Mouse (Mus musculus): ENCODE measurements around the gene Rph3al. TPM values are rescaled to one million over a fixed set of nuclear protein-coding genes. Genes with fewer than 3 reads are reported as not detected.

The Rph3al gene
- polyA plus RNA-seq, 1 experiment: 12.6 TPM

- no peaks in the 10 kb centered on the region for H3K4me1 ChIP-seq (ENCODE audit: control insufficient read depth, insufficient read depth, low read length)
- TF ChIP-seq POLR2A (IDR thresholded peaks at IDR 0.05; ENCODE audit: low read depth, low read length) (no peak), CTCF (conservative IDR thresholded peaks at IDR 0.05; ENCODE audit: insufficient read depth, insufficient read length, low read depth, low read length) (no peak)
- no peaks in the 10 kb centered on the region for H3K27me3 ChIP-seq (replicated peaks; ENCODE audit: control insufficient read depth, insufficient read depth, low read length)
- no peaks in the 10 kb centered on the region for H3K36me3 ChIP-seq (ENCODE audit: control insufficient read depth, insufficient read depth, low read length)
- no peak for DNase-seq
- no peak overlapping the region for H3K4me3 ChIP-seq (ENCODE audit: insufficient read depth, low read depth, low read length)
- no peak overlapping the region for H3K27ac ChIP-seq (ENCODE audit: insufficient read depth, low read depth, low read length)
- 97% methylated on average over 1 of the region's 1 CpGs for WGBS
Measured at GRCm38 (mm10) chr11:75871688-75872087, 66.5 kb downstream of the Rph3al start.

DNA sequence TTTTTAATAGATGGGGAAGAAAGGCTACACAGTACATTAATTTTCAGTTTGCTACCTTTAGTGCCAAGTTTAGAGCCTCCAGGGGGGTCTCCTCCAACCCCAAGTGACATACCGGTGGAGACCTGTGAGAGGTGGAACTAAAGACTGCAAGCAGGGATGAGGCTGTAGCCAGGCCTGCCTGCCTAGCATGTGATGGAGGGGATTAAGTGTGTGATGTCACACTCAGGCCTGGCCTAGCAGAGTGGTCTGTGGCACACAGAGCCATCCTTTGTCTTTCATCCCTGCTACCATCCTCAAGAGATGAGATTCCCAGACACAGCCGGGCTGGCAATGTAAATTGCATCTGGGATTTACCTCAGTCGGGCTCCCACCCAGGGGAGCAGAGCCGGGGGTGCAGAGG is 67.3 kb downstream of the Rph3al start:
- 80% methylated on average over 4 of the region's 4 CpGs for WGBS
- TF ChIP-seq POLR2A (IDR thresholded peaks at IDR 0.05; ENCODE audit: low read depth, low read length) (no peak), CTCF (conservative IDR thresholded peaks at IDR 0.05; ENCODE audit: insufficient read depth, insufficient read length, low read depth, low read length) (no peak)
- Histone ChIP-seq H3K4me1 (ENCODE audit: control insufficient read depth, insufficient read depth, low read length) (no peaks in the 10 kb centered on the region), H3K4me3 (ENCODE audit: insufficient read depth, low read depth, low read length) (no peak overlapping the region), H3K36me3 (ENCODE audit: control insufficient read depth, insufficient read depth, low read length) (no peaks in the 10 kb centered on the region), H3K27ac (ENCODE audit: insufficient read depth, low read depth, low read length) (no peak overlapping the region), H3K27me3 (replicated peaks; ENCODE audit: control insufficient read depth, insufficient read depth, low read length) (no peaks in the 10 kb centered on the region)
- DNase-seq: no peak

GRCm38 (mm10) chr11:75870386-75870785 is 67.8 kb downstream of the Rph3al start:
- H3K4me1 ChIP-seq (ENCODE audit: control insufficient read depth, insufficient read depth, low read length): no peaks in the 10 kb centered on the region
- no peaks in the 10 kb centered on the region for H3K36me3 ChIP-seq (ENCODE audit: control insufficient read depth, insufficient read depth, low read length)
- DNase-seq: no peak
- H3K27me3 ChIP-seq (replicated peaks; ENCODE audit: control insufficient read depth, insufficient read depth, low read length): no peaks in the 10 kb centered on the region
- H3K27ac ChIP-seq (ENCODE audit: insufficient read depth, low read depth, low read length): no peak overlapping the region
- WGBS: 95% methylated on average over 5 of the region's 5 CpGs
- TF ChIP-seq CTCF (conservative IDR thresholded peaks at IDR 0.05; ENCODE audit: insufficient read depth, insufficient read length, low read depth, low read length): no peak
- TF ChIP-seq POLR2A (IDR thresholded peaks at IDR 0.05; ENCODE audit: low read depth, low read length): no peak
- H3K4me3 ChIP-seq (ENCODE audit: insufficient read depth, low read depth, low read length): no peak overlapping the region

DNA sequence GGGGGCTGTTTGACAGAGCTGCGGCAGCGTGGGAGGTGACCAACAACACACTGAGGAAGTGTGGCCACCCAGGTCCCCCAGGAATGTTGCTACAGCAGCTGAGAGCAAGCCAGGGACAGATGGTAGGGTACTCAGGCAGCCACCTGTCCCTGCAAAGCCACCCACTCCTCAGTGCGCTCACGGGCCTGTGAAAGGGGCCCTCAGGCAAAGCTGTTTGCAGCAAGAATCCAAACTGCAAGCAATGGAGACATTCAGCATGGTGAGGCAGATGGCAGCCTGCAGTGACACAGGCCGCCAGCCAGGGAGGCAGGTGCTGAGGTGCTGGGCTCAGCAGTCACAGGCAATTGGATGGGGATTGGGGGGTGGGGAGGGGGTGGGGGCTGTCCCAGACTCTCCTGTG is 68.3 kb downstream of the Rph3al start:
- 81% methylated on average over 5 of the region's 5 CpGs for WGBS
- Histone ChIP-seq H3K4me1 (ENCODE audit: control insufficient read depth, insufficient read depth, low read length) (no peaks in the 10 kb centered on the region), H3K27me3 (replicated peaks; ENCODE audit: control insufficient read depth, insufficient read depth, low read length) (no peaks in the 10 kb centered on the region), H3K4me3 (ENCODE audit: insufficient read depth, low read depth, low read length) (no peak overlapping the region), H3K27ac (ENCODE audit: insufficient read depth, low read depth, low read length) (no peak overlapping the region), H3K36me3 (ENCODE audit: control insufficient read depth, insufficient read depth, low read length) (no peaks in the 10 kb centered on the region)
- DNase-seq: no peak
- TF ChIP-seq POLR2A (IDR thresholded peaks at IDR 0.05; ENCODE audit: low read depth, low read length) (no peak), CTCF (conservative IDR thresholded peaks at IDR 0.05; ENCODE audit: insufficient read depth, insufficient read length, low read depth, low read length) (no peak)

DNA sequence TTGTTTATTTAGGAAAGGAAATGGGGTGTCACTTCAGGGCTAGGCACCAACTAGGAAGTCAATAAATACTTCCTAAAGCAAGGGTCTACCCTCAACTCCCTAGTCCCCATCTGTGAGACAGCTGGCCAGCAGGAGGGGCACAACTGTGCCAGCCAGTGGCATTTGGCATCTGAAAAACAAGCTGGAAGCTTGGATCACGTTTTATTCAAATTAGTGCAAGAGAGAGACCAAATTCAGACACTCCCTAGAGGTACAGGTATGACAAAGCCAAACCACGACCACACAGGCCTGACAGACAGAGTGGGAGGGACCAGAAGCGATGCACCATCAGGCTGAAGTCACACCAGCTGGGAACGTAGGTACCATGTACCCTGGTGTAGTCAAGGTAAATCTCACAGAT is 71.4 kb downstream of the Rph3al start:
- no peak for TF ChIP-seq CTCF (conservative IDR thresholded peaks at IDR 0.05; ENCODE audit: insufficient read depth, insufficient read length, low read depth, low read length)
- DNase-seq: no peak
- Histone ChIP-seq H3K4me1 (ENCODE audit: control insufficient read depth, insufficient read depth, low read length) (no peaks in the 10 kb centered on the region), H3K36me3 (ENCODE audit: control insufficient read depth, insufficient read depth, low read length) (no peaks in the 10 kb centered on the region), H3K27ac (ENCODE audit: insufficient read depth, low read depth, low read length) (no peak overlapping the region), H3K27me3 (replicated peaks; ENCODE audit: control insufficient read depth, insufficient read depth, low read length) (no peaks in the 10 kb centered on the region), H3K4me3 (ENCODE audit: insufficient read depth, low read depth, low read length) (no peak overlapping the region)
- 69% methylated on average over 4 of the region's 4 CpGs for WGBS

- Histone ChIP-seq H3K4me1 (ENCODE audit: control insufficient read depth, insufficient read depth, low read length) (no peaks in the 10 kb centered on the region), H3K27ac (ENCODE audit: insufficient read depth, low read depth, low read length) (no peak overlapping the region), H3K36me3 (ENCODE audit: control insufficient read depth, insufficient read depth, low read length) (no peaks in the 10 kb centered on the region), H3K4me3 (ENCODE audit: insufficient read depth, low read depth, low read length) (no peak overlapping the region), H3K27me3 (replicated peaks; ENCODE audit: control insufficient read depth, insufficient read depth, low read length) (no peaks in the 10 kb centered on the region)
- 62% methylated on average over 9 of the region's 9 CpGs for WGBS
- no peak for TF ChIP-seq CTCF (conservative IDR thresholded peaks at IDR 0.05; ENCODE audit: insufficient read depth, insufficient read length, low read depth, low read length)
- no peak for TF ChIP-seq POLR2A (IDR thresholded peaks at IDR 0.05; ENCODE audit: low read depth, low read length)
- DNase-seq: no peak
Measured at GRCm38 (mm10) chr11:75865859-75866258, 72.4 kb downstream of the Rph3al start.

DNA sequence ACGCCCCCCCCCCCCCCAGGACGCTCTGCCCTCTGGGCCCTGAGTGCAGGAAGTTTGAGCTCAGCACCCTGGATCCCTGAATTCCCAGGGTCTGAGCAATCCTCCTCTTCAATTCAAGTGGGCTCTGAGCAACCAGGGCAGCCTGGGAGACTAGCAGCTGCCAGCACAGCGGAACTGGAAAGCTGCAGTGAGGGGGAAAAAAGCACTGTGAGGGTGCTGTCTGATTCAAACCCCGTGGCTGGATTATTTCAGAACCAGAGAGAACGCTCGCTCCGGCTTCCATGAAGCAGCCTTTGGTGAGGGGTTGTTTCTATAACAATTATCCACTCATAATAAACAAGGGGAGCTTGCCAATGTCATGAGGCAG is 73.0 kb downstream of the Rph3al start:
- Histone ChIP-seq H3K27me3 (replicated peaks; ENCODE audit: control insufficient read depth, insufficient read depth, low read length) (no peaks in the 10 kb centered on the region), H3K4me3 (ENCODE audit: insufficient read depth, low read depth, low read length) (no peak overlapping the region), H3K36me3 (ENCODE audit: control insufficient read depth, insufficient read depth, low read length) (no peaks in the 10 kb centered on the region), H3K27ac (ENCODE audit: insufficient read depth, low read depth, low read length) (no peak overlapping the region), H3K4me1 (ENCODE audit: control insufficient read depth, insufficient read depth, low read length) (no peaks in the 10 kb centered on the region)
- 66% methylated on average over 7 of the region's 7 CpGs for WGBS
- TF ChIP-seq CTCF (conservative IDR thresholded peaks at IDR 0.05; ENCODE audit: insufficient read depth, insufficient read length, low read depth, low read length) (no peak), POLR2A (IDR thresholded peaks at IDR 0.05; ENCODE audit: low read depth, low read length) (no peak)
- DNase-seq: no peak
